Mouse (Mus musculus) kidney, embryonic 16.5 days (tissue): ENCODE data around the gene Usf1. TPM values are rescaled to one million over a fixed set of nuclear protein-coding genes. Genes with fewer than 3 reads are reported as not detected.

ENCODE experiments used
- ATAC-seq: fragments of 200-750 bp; cut with Nextera tagmentation; 2 replicates; pipeline ENCODE4 v1.8.0; 2017; ENCODE audit warnings: moderate TSS enrichment; ENCODE audit not compliant: low FRiP score, low TSS enrichment
- H3K27ac ChIP-seq: fragments of 300-500 bp; sonication (generic); 2 replicates; pipeline ENCODE4 v1.5.1; 2014; ENCODE audit warnings: low read length
- H3K27me3 ChIP-seq: fragments of 300-500 bp; sonication (generic); 2 replicates; pipeline ENCODE4 v1.6.1; 2014; ENCODE audit warnings: low read length, control low read depth, mixed read lengths; ENCODE audit not compliant: insufficient read depth
- H3K36me3 ChIP-seq: fragments of 300-500 bp; sonication (generic); 2 replicates; pipeline ENCODE4 v1.6.1; 2014; ENCODE audit warnings: low read length, control low read depth, mixed read lengths; ENCODE audit not compliant: insufficient read depth
- H3K4me1 ChIP-seq: fragments of 300-500 bp; sonication (generic); 2 replicates; pipeline ENCODE4 v1.6.1; 2014; ENCODE audit warnings: low read length, control low read depth, mixed read lengths; ENCODE audit not compliant: insufficient read depth
- H3K4me2 ChIP-seq: fragments of 300-500 bp; sonication (generic); replicated peaks from 2 replicates; pipeline ENCODE4 v1.6.1; 2014; ENCODE audit warnings: low read depth, low read length
- H3K4me3 ChIP-seq: fragments of 300-500 bp; sonication (generic); 2 replicates; pipeline ENCODE4 v1.5.1; 2014; ENCODE audit warnings: mild to moderate bottlenecking, low read length
- H3K9ac ChIP-seq: fragments of 300-500 bp; sonication (generic); replicated peaks from 2 replicates; pipeline ENCODE4 v1.6.1; 2014; ENCODE audit warnings: low read length
- H3K9me3 ChIP-seq: fragments of 300-500 bp; sonication (generic); 2 replicates; pipeline ENCODE4 v1.6.1; 2016; ENCODE audit warnings: low read length, control low read depth
- WGBS: fragments of 180-500 bp; shearing (Covaris S2); extraction: QIAGEN DNeasy Blood & Tissue Kit; methylation state at CpG from one replicate; pipeline ENCODE4 v1.1.7; 2014; 5-methylcytosine and 5-hydroxymethylcytosine counted together
- polyA plus RNA-seq: library from polyadenylated mRNA; unstranded; fragments of >200 nt; fragmentation: Nextera tagmentation; extraction: Ambion mirVana; gene quantifications from 2 replicates; pipeline ENCODE4 v1.2.1, GENCODE M21; 2015

Usf1 gene
- polyA plus RNA-seq, 1 experiment from 2014 or later = 84.8 TPM

DNA sequence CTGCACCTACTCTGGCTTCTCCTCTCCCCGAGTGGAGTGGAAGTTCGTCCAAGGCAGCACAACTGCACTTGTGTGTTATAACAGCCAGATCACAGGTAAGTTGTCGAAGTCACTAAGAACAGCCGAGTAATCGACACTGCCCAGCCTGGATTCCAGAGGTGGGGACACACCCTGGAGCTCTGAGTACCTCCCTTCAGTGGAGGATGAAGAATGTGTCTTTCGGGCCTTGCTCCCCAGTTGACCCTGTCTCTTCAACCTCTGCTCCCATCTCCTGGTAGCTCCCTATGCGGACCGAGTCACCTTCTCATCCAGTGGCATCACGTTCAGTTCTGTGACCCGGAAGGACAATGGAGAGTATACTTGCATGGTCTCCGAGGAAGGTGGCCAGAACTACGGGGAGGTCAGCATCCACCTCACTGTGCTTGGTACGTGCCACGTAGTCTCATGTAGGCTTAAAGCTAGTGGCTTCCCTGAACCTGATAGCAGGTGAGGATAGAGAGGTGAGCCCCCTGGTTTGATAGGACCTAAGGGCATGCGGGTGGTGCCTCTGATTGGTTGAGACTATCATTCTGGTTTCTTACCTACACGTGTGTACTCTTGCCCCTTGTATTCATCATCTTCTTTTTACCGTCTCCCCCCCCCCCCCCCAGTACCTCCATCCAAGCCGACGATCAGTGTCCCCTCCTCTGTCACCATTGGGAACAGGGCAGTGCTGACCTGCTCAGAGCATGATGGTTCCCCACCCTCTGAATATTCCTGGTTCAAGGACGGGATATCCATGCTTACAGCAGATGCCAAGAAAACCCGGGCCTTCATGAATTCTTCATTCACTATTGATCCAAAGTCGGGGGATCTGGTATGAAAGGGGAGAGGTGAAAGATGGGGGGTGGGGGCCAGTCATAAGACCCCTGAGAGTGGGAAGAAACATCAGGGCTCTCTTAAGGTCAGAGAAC, 49.7 kb downstream of the Usf1 start:
- H3K27ac ChIP-seq = no peak overlapping the region
- H3K9ac ChIP-seq = no peak overlapping the region
- no peaks in the 10 kb centered on the region for H3K27me3 ChIP-seq
- 92% methylated on average over 21 of the region's 22 CpGs for WGBS
- H3K4me2 ChIP-seq = no peak overlapping the region
- 0 out of 2 replicates have a peak, but pooled peaks have one; percentile 60 for ATAC-seq
- H3K4me1 ChIP-seq = peaks cover 8% of the 10 kb centered on the region
- H3K9me3 ChIP-seq = no peaks in the 10 kb centered on the region
- H3K4me3 ChIP-seq = no peak overlapping the region
- H3K36me3 ChIP-seq = peaks cover 42% of the 10 kb centered on the region

DNA sequence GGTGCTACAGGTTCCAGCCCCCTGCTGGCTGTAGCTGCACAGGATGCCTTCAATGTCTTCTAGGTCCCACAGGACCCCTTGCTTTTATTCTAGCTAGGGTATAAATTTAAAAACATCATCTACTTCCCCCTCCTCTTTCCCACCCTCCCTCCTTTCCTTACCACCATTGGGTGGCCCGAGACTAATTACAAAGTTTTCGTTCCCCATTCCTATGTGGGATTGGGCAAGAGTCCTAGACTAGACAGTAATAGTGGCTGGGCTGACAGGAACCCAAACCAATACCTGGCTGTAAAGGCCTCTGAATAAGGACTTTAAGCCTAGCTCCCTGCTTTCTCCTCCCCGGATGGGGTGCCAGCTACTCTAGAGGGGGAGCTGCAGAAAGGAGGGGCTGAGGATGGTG, 52.0 kb downstream of the Usf1 start:
- Histone ChIP-seq H3K4me2 (no peak overlapping the region), H3K9ac (no peak overlapping the region), H3K4me3 (no peak overlapping the region), H3K9me3 (no peaks in the 10 kb centered on the region), H3K4me1 (peaks cover 8% of the 10 kb centered on the region), H3K27me3 (no peaks in the 10 kb centered on the region), H3K36me3 (peaks cover 42% of the 10 kb centered on the region), H3K27ac (no peak overlapping the region)
- 96% methylated on average over 3 of the region's 3 CpGs for WGBS
- ATAC-seq = no peak

DNA sequence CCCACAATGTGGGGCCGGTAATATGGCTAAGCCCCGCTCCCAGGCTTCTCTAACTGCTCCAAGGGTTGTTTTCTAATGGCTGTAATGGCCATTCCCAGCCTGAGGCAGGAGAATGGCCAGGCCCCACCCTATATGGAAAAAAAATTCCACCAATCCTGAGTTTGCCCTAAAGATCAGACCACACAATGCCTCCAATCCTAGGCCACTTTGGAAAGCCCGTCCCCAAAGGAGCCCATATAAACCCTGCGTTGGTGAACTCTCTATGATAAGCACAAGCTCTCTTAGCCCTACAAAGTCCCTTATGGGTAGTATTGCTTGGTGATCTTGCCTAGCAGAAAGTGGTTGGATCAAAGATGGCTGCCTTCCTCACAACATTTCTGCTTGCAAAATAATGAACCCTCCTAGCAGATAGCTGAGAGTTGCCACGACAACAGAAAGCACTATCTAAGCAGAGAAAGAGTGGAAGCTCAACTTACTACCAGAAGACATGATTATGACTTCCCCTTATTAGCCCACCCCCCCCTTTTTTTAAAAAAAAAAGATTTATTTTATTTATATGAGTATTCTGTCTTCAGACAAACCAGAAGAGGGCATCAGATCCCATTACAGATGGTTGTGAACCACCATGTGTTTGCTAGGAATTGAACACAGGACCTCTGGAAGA, 54.8 kb downstream of the Usf1 start:
- no peak overlapping the region for H3K4me2 ChIP-seq
- no peak for ATAC-seq
- no peak overlapping the region for H3K27ac ChIP-seq
- peaks cover 37% of the 10 kb centered on the region for H3K36me3 ChIP-seq
- no peak overlapping the region for H3K9ac ChIP-seq
- H3K27me3 ChIP-seq = no peaks in the 10 kb centered on the region
- no peaks in the 10 kb centered on the region for H3K9me3 ChIP-seq
- 89% methylated on average over 5 of the region's 5 CpGs for WGBS
- no peak overlapping the region for H3K4me3 ChIP-seq
- no peaks in the 10 kb centered on the region for H3K4me1 ChIP-seq

DNA sequence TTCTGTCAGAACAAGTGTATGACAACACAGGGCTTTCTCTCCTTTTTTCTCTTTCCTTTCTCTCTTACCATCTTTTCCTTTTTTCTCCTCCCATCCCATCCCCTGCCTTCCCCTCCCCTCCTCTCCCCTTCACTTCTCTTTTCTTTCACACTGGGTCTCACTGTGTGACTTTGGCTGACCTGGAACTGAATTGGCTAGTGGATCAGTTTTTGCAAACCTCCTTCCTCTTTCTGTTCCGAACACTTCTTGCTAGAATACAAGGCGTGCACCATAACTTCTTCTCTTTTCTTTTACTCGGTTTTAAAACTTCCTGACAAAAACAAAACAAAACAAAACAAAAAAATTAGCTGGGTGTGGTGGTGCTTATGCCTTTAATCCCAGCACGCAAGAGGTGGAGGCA, 55.5 kb downstream of the Usf1 start:
- Histone ChIP-seq H3K9ac (no peak overlapping the region), H3K4me2 (no peak overlapping the region), H3K4me1 (no peaks in the 10 kb centered on the region), H3K27me3 (no peaks in the 10 kb centered on the region), H3K4me3 (no peak overlapping the region), H3K36me3 (peaks cover 30% of the 10 kb centered on the region), H3K9me3 (no peaks in the 10 kb centered on the region), H3K27ac (no peak overlapping the region)
- ATAC-seq = no peak
- WGBS = 84% methylated on average over 4 of the region's 4 CpGs

Other genes starting within 250 kb of the Usf1 start
- gene Pcp4l1, start 215.0 kb upstream of the Usf1 start, polyA plus RNA-seq = 3.7 and 5.1 TPM in 2 replicates
- 0.67 and 0.89 TPM in 2 replicates for gene Nr1i3, start 197.3 kb upstream of the Usf1 start, polyA plus RNA-seq
- 40.6 and 44.1 TPM in 2 replicates for gene Tomm40l, start 188.8 kb upstream of the Usf1 start, polyA plus RNA-seq
- 22.4 and 32.2 TPM in 2 replicates for gene Apoa2, start 186.3 kb upstream of the Usf1 start, polyA plus RNA-seq
- gene Fcer1g, start 176.9 kb upstream of the Usf1 start, polyA plus RNA-seq = 35.0 and 37.2 TPM in 2 replicates
- 13.4 and 15.2 TPM in 2 replicates for gene Adamts4, start 160.9 kb upstream of the Usf1 start, polyA plus RNA-seq
- 311 and 368 TPM in 2 replicates for gene Ndufs2, start 159.9 kb upstream of the Usf1 start, polyA plus RNA-seq
- gene B4galt3, start 141.0 kb upstream of the Usf1 start, polyA plus RNA-seq = 92.2 and 99.1 TPM in 2 replicates
- gene Ppox, start 130.1 kb upstream of the Usf1 start, polyA plus RNA-seq = 69.2 and 77.2 TPM in 2 replicates
- gene Usp21, start 123.3 kb upstream of the Usf1 start, polyA plus RNA-seq = 101 and 103 TPM in 2 replicates
- 102 and 111 TPM in 2 replicates for gene Ufc1, start 116.3 kb upstream of the Usf1 start, polyA plus RNA-seq
- gene Dedd, start 82.2 kb upstream of the Usf1 start, polyA plus RNA-seq = 57.0 and 59.5 TPM in 2 replicates
- 60.6 and 63.3 TPM in 2 replicates for gene Nit1, start 65.7 kb upstream of the Usf1 start, polyA plus RNA-seq
- gene Pfdn2, start 65.6 kb upstream of the Usf1 start, polyA plus RNA-seq = 99.2 and 103 TPM in 2 replicates
- gene Klhdc9, start 50.5 kb upstream of the Usf1 start, polyA plus RNA-seq = 4.2 and 4.3 TPM in 2 replicates
- gene Nectin4, start 41.2 kb upstream of the Usf1 start, polyA plus RNA-seq = 4.7 and 4.8 TPM in 2 replicates
- gene Arhgap30, start 22.4 kb upstream of the Usf1 start, polyA plus RNA-seq = 1.1 and 1.6 TPM in 2 replicates
- 6.6 and 7.0 TPM in 2 replicates for gene Tstd1, start 7.6 kb downstream of the Usf1 start, polyA plus RNA-seq
- gene F11r, start 26.2 kb downstream of the Usf1 start, polyA plus RNA-seq = 156 and 167 TPM in 2 replicates
- gene Alyref2, start 92.2 kb downstream of the Usf1 start, polyA plus RNA-seq = 13.0 and 13.4 TPM in 2 replicates
- not detected in 2 replicates for gene Itln1, start 124.0 kb downstream of the Usf1 start, polyA plus RNA-seq
- 0.07 and 0.08 TPM in 2 replicates for gene Cd244a, start 147.9 kb downstream of the Usf1 start, polyA plus RNA-seq
- gene Ly9, start 196.1 kb downstream of the Usf1 start, polyA plus RNA-seq = 0.35 and 0.44 TPM in 2 replicates
- not detected in 2 replicates for gene Slamf7, start 241.7 kb downstream of the Usf1 start, polyA plus RNA-seq